Mouse (Mus musculus) adrenal gland, postnatal 14 days (tissue): ENCODE results near the gene Gm17657. TPM values are rescaled to one million over a fixed set of nuclear protein-coding genes. Genes with fewer than 3 reads are reported as not detected.
"Not testable (repeated sequence)": the region's sequence is repeated elsewhere in the genome, so short reads cannot be mapped to it uniquely, and the experiment has no call there.

Experiments used
- DNase-seq: peaks from one replicate; pipeline ENCODE4 v3.0.0; 2021; ENCODE audit warnings: mixed read lengths
- total RNA-seq: library from RNA; stranded (reverse); gene quantifications from 2 replicates; pipeline ENCODE4 v1.2.3, GENCODE M21; 2021

Gene Gm17657
- total RNA-seq, 1 experiment from 2014 or later, result not detected

DNA sequence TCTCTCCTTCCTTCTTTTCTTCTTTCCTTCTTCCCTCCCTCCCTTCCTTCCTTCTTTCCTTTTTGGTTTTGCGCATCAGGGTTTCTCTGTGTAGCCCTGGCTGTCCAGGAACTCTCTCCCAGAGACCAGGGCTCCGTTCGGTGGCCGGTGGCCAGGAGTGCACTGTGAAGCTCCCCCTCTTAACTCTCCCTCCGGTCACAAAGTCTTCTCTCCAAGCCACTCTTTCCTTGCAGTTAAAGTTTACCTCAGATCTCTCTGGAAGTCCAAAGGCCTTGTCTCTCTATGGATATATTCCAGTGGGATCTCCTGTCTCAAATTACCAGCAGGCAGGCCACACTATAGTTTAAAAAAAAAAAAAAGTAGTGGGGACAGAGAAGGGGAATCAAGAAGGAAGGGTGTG is 4.2 kb downstream of the Gm17657 start:
- DNase-seq, result no peak

DNA sequence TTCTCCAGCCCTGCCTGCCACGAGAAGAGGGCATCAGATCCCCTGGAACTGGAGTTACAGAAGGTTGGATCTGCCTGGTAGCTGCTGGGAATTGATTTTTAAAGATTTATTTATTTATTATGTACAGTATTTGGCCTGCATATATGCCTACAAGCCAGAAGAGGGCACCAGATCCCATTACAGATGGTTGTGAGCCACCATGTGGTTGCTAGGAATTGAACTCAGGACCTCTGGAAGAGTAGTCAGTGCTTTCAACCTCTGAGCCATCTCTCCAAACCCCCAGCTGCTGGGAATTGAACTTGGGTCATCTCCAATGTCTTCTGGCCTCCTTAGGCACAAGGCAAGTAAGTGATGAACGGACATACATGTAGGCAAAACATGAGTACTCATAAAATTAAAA is 5.4 kb downstream of the Gm17657 start:
- DNase-seq, result no peak

DNA sequence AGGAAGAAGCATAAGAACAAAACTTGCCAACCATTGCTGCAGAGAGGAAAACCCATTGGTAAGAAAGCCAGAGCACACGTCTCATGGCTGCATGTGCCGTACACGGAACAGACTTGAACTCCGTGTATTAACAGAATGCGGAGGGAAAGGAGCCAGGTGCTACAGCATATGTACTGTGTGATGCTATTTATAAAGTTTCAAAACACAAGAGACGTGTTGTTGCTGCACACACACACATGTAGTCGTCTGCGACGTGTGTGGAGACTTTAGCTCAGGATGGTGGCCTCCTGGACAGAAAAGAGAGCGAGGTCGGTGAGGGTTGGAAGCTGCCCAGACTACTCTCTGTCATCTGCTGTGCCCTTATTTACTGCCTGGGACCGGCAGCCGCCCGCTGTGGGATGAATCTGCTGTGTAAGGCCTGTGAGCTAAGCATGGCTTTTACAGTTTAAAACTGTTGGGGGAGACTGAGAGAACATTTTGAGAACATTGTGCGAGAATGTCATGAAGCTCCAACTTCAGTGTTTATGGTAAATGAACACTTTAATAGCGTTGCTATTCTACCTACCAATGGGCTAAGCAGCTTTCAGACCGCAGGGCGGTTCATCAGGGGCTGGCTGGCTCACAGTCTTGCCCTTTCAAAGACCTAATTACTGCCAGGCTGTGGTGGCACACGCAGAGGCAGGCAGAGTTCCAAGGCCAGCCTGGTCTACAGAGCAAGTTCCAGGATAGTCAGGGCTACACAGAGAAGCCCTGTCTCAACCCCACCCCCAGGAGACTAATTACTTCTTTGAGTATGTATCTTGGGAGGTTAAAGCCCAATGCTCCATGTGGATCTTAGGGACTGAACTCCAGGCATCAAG is 6.4 kb downstream of the Gm17657 start:
- DNase-seq, result no peak

DNA sequence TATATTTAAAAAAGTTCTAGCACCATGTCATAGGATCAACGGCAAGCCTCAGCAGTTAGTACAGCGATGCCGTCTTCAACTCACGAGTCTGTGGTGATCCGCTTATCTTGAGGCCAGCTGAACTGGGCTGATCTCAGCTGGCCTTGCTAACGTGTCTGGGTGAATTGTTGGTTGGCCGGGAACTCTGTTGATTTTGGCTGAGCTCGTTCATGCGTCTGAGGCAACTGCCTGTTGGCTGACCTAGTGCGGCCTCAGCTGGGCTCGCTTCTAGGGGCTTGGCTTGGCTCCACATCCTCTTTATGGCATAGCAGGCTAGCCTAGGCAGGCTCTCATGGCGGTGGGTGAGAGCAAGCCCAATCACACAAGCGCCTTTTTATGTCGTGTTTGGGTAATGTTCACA is 8.0 kb downstream of the Gm17657 start:
- DNase-seq, result peak; percentile 92

DNA sequence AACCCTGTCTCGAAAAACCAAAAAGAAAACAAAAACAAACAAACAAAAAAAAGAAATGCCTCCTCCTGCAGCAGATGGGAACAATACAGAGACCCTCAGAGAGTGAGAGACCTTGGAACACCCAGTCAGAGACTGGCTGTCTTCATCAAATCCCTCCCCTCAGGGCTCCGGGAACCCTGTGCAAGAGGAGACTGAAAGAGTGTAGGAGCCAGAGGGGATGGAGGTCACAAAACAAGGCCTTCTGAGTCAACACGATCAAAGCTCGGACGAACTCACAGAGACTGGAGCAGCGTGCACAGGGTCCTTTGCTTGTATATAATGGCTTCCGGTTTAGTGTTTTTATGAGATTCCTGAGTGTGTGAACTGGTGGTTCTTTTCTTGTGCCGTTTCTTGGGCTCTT is 9.0 kb downstream of the Gm17657 start:
- DNase-seq, result peak; percentile 62

DNA sequence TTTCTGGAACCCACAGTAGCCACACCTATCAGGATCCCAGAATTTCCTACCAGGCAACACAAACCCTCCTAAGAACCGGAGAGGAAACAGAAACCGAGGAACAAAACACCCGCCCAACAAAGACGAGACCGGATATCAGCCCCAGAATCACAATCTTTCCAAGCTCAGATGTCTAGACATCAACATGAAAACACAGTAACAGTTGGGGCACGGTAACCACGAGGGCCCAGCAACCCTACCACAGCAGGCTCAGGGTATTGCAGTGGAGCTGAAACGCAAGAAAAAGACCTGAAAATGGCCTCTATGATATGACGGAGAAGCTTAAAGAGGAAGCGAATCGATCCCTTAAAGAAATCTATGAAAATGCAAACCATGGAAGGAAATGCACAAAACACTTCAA is 15.6 kb downstream of the Gm17657 start:
- no peak for DNase-seq

DNA sequence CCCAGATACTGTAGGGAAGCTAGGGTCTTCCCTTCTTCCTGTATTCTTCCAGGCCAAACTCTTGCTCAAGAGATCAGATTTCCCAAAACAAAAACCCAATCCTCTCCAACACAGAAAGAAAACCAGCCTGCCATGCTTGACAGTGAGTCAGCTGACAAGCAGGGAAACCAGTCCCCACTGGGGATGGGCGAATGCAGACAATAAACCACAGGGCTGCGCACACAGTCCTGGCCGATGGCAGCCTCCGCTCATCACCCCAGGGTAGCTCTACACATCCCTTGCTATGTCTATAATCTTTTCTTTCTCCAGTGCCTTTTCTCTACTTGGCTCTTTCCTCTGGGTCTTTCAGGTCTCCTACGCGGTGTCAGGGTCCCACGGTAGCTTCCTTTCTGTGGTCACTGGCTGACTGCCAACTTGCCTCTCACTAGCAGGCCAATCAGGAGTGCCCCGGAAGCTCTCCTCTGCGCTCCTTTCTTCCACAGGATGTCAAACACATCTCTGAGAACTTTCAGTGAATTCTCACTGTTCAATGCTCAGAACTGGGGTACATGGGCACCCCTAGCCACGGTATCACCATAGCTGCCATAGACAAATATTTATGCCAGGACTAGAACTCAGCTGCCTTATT is 17.6 kb downstream of the Gm17657 start:
- DNase-seq, result no peak

DNA sequence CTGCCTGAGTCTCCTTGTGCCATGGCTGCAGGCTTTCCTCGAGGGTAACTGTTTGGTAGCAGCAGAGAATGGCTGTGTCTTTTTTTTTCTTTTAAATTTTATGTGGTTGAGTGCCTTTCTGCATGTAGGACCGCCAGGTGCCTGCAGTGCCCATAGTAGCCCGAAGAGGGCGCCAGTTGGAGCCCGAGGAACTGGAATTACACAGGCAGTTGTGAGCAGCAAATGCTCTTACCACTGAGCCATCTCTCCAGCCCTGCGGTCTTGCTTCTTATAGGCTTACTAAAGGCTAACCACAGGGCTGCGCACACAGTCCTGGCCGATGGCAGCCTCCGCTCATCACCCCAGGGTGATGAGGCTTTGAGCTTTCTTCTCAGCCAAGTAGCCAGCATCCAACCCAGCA is 18.2 kb downstream of the Gm17657 start:
- DNase-seq, result no peak

DNA sequence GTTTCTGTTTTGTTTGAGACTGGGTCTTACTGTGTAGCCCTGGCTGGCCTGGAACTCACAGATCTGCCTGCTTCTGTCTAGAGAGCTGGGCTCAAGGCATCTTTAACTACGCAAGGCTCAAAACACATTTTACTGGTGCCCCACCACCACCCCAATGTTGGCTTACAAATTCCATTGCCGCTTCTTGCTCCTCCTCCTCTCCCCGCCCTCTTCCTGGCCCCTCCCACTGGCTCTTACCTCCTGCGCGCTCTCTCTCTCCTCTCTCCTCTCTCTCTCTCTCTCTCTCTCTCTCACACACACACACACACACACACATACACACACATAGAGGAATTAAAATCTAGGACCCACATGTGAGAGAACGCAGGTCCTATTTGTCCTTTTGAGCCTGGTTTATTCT is 18.9 kb downstream of the Gm17657 start:
- DNase-seq, result no peak

DNA sequence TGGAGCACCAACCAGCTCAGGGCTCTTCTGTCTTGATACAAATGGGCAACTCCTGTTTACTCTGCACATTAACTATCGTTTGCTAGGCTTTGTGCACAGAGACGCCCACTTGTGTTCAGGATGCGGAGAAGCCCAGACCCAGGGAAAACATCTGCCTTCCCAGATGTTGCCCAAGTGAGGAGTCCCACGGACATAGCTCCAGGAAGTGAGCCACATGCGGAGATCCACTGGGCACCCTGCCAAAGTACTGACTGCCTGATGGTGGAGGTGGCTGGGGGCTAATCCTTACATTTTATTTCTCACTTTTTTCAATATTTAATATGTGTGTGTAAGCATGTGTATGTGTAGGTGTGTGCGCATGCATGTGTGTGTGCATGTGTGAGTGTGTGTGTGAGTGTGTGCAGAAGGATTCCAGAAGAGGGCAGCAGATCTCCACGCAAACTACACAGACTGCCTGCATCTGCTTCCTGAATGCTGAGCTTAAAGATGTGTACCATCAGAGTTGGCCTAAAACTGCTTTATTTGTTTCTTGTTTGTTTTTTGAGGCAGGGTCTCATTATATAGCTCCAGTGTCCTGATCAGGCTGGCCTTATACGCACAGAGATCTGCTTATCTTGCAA is 20.8 kb downstream of the Gm17657 start:
- DNase-seq, result peak; percentile 60

DNA sequence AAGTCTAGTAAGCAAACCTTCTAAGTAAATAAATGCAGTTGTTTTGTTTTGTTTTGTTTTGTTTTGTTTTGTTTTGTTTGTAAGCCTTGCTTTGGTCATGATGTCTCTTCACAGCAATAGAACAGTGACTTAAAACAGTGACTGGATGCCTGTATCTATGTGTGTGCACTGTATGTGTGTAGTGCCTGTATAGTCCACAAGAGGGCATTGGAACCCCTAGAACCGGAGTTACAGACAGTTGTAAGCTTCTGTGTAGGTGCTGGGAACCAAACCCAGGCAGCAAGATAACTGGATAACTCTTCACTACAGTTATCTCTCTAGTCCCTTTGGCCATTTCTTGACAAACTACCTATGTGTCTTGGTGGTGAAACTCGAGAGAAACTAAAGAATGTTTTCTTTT is 23.8 kb downstream of the Gm17657 start:
- DNase-seq, result no peak

DNA sequence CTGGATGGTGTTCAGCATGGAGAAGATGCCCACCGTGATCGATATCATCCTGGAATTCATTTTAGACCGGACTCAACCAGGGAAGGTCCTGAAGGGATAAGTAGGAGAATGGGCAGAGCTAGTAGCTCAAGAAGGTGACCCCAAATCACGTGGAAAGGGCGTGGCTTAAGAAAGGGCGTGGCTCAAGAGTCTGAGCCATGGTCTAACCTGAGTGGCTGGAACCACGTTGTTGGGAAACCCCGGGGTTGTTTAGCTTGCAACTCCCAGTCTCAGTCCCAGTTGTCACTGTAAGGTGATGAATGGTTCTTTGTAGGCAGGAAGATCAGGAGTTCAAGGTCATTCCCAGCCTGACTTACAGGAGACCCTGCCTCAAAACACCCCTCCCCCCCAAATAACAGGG is 29.7 kb downstream of the Gm17657 start:
- no peak for DNase-seq

DNA sequence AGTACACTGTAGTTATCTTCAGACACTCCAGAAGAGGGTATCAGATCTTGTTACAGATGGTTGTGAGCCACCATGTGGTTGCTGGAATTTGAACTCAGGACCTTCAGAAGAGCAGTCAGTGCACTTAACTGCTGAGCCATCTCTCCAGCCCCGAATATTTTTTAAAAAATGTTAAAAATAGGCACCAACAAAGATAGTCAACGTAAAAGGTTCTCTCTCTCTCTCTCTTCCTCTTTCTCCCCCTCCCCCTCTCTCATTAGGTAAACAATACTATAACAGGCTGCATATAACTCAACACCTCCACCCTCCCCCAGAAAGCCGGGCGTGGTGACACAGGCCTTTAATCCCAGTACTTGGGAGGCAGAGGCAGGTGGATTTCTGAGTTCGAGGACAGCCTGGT is 30.8 kb downstream of the Gm17657 start:
- DNase-seq, result not testable (repeated sequence)

DNA sequence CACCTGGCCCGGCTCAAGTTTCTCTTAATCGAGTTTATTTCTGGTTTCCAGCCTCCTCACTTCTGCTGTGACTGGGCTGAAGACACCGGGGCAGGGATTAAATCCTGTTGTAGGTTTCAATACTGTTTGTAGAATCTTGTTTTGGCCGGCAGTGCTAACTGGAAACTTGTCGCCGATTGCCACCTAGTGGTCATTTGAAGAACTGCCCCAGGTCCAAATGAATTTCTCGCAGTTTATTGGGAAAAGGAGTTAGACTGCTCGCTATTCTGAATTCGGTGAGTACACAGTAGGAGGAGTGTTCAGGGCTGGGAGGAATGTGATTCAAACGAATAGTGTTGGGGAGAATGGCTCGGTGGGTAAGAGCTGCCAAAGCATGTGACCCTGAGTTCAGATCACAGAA is 35.0 kb downstream of the Gm17657 start:
- DNase-seq, result peak; percentile 84

DNA sequence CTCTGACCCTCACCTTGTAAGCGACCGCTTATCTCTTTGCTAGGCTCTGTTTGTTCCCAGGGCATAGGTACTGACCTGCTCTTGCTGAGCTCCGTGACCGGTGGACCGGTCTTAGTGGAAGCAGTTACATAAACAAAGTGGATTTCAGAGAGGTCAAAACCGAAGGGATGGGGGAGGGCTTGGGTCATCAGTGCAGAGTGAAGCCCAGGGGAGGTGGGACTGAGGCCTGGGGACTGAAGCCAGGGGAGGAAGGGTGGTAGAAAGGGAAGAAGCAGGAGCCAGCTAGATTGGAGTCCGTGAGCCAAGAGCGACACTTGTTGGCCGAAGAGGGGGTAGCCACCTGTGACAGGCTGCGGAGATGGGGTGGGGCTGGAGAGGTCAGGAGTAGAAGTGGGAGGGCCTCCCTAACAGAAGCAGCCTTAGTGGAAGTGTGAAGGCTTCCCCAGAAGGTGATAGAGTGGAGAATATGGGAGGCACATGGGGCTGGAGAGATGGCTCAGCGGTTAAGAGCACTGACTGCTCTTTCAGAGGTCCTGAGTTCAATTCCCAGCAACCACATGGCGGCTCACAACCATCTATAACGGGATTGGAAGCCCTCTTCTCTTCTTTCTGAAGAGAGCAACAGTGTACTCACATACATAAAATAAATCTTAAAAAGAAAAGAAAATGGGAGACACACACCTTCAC is 36.3 kb downstream of the Gm17657 start:
- DNase-seq, result peak; percentile 86

DNA sequence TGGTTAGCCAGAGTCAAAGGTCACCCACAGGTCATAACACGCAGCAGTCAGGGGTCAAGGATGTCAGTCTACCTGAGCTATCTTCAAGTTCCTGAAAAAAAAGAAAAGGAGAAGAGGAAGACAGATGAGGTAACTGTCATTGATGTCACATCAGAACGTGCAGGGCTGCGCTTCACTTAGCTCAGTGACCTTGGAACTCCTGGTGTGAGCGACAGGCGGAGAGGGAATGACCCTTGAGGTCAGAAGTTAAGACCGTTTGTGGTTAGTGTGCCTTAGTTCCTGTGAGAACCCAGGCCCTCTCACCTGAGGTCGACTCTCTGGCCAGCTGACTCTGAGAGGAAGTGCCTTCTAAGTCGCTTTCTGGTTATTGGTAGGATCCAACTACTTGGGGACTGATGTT is 38.7 kb downstream of the Gm17657 start:
- DNase-seq, result no peak

DNA sequence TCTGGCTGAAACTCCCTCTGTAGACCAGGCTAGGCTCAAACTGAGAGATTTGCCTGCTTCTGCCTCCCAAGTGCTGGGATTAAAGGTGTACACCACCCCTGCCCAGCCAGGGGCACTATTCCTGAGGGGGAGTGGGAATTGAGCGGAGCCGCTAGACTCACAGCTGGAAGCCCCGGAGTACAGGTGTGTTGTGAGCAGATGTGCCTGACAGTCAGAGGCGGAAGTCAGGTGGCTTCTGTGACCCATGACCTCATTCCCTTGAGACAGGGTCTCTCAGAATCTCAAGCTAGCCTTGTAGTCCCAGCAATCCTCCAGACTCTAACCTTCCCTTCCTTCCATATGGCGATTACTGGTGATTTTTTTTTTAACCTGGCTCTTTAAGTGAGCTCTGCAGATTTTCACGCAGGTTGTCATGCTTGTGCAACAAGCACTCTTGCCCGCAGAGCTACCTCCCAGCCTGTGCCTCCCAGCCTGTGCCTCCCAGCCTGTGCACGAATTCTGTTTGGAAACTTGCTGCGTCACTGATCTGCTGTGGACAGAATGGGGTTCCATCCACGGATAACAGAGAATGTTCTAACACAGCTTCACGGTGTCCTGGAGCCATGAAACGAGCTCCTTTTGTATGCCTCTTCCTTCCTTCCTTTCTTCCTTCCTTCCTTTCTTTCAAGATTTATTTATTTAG is 40.4 kb downstream of the Gm17657 start:
- DNase-seq, result no peak

DNA sequence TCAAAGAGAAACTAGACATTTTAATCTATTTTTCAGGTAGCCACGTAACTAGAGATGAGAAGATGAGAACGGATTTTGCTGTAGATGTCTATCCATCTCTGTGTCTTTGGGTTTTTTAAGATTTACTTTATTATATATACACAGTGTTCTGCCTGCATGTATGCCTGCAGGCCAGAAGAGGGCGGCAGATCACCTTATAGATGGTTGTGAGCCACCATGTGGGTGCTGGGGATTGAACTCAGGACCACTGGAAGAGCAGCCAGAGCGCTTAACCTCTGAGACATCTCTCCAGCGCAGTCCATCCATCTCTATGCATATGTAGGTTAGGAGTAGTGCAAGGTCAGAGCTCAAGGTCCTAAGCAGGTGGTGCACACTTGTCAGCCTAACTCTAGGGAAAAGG is 45.7 kb downstream of the Gm17657 start:
- DNase-seq, result no peak

DNA sequence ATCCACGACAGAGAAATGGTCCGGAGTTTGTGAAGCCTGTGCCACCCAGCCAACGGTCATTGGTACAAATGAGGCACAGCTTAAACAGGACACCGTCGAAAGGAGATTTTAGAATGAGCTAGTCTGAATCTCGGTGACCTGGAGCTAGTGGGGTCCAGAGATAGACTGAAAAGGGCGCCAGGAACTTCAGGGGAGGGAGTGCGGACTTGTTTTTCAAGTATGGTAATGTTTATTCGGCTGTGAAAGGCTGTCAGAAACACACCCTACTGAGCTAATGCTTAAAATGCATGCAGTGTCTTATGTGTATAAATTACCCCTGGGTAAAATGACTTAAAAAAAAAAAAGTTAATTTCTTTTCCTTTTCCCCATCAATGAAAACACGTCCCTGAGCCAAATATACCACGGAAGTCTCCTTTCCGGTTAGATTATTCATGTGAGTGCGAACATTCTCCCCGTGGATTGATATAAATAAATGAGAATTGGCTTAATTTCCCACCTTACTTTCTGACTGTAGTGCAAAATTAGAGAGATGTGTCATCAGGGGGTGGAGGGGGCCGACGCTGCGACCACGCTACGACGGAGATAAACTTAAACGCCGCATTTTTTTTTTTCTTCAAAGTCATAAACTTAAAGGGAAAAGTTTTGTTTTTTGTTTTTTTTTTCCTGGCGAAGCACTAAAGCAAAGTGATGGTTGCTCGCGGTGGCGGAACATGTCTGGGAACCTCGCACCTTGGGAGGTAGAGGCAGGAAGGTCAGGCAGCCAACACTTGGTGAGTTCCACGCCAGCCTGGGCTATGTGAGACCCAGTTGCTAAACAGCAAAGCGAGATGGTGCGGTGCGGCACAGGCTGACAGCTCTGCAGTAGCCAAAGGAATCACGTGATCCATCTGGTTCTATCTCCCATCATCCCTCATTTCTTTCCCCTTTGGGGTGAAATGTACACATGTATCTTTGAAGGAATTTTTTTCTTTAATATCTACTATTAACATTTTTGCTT is 46.5 kb downstream of the Gm17657 start:
- no peak for DNase-seq

DNA sequence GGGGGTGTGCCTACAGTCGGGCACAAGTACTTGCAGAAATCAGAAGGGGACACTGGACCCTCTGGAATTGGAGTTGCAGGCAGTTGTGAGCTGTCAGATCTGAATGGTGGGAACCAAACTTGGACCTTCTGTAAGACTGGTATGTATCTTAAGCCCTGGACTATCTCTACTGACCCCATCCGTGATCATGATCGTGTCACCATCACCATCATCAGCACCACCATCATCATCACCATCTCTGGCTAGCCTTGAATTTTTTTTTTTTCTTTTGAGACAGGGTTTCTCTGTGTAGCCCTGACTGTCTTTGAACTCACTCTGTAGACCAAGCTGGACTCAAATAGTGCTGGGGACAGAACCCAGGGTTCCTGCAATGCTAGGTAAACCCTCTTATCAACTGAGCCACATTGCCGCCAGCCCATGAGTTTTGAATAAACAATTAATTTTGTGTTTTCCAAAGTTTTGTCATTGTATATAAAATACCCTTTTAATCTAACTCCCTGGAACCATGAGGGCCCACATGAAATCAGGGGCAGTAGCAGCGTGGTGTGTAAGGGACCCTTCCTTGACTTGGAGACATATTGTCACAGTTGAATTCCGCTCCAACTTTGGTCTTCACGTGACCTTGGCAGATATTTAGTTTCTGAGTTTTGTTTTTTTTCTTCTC is 47.3 kb downstream of the Gm17657 start:
- DNase-seq, result no peak
